Mouse (Mus musculus) stomach, embryonic 16.5 days (tissue): Measurements from ENCODE around the gene Klhl25. TPM values are rescaled to one million over a fixed set of nuclear protein-coding genes. Genes with fewer than 3 reads are reported as not detected.

Source experiments
- ATAC-seq: fragments of 200-750 bp; cut with Nextera tagmentation; 2 replicates; pipeline ENCODE4 v1.8.0; 2017; ENCODE audit warnings: moderate number of reproducible peaks, moderate TSS enrichment; ENCODE audit not compliant: insufficient read depth, low FRiP score
- H3K27ac ChIP-seq: fragments of 300-500 bp; sonication (generic); 2 replicates; pipeline ENCODE4 v1.5.1; 2014; ENCODE audit warnings: low read length
- H3K27me3 ChIP-seq: fragments of 300-500 bp; sonication (generic); 2 replicates; pipeline ENCODE4 v1.6.1; 2014; ENCODE audit warnings: low read length, control low read depth, mixed read lengths; ENCODE audit not compliant: control insufficient read depth, insufficient read depth
- H3K36me3 ChIP-seq: fragments of 300-500 bp; sonication (generic); 2 replicates; pipeline ENCODE4 v1.6.1; 2014; ENCODE audit warnings: low read length; ENCODE audit not compliant: control insufficient read depth, insufficient read depth
- H3K4me1 ChIP-seq: fragments of 300-500 bp; sonication (generic); 2 replicates; pipeline ENCODE4 v1.6.1; 2014; ENCODE audit warnings: low read length, control low read depth, mixed read lengths; ENCODE audit not compliant: control insufficient read depth, insufficient read depth
- H3K4me2 ChIP-seq: fragments of 300-500 bp; sonication (generic); 2 replicates; pipeline ENCODE4 v1.6.1; 2014; ENCODE audit warnings: low read depth, low read length, mixed read lengths
- H3K4me3 ChIP-seq: fragments of 300-500 bp; sonication (generic); replicated peaks from 2 replicates; pipeline ENCODE4 v1.5.1; 2014; ENCODE audit warnings: mild to moderate bottlenecking, low read length
- H3K9ac ChIP-seq: fragments of 300-500 bp; sonication (generic); 2 replicates; pipeline ENCODE4 v1.6.1; 2014; ENCODE audit warnings: low read length
- H3K9me3 ChIP-seq: fragments of 300-500 bp; sonication (generic); replicated peaks from 2 replicates; pipeline ENCODE4 v1.6.1; 2016; ENCODE audit warnings: low read length, control low read depth; ENCODE audit not compliant: control insufficient read depth
- WGBS: fragments of 180-500 bp; shearing (Covaris S2); extraction: QIAGEN DNeasy Blood & Tissue Kit; methylation state at CpG from one replicate; pipeline ENCODE4 v1.1.7; 2014; 5-methylcytosine and 5-hydroxymethylcytosine counted together
- polyA plus RNA-seq: library from polyadenylated mRNA; unstranded; fragments of >200 nt; fragmentation: Nextera tagmentation; extraction: Ambion mirVana; gene quantifications from 2 replicates; pipeline ENCODE4 v1.2.1, GENCODE M21; 2015

Gene Klhl25
- polyA plus RNA-seq = 13.3 and 14.7 TPM in 2 replicates

DNA sequence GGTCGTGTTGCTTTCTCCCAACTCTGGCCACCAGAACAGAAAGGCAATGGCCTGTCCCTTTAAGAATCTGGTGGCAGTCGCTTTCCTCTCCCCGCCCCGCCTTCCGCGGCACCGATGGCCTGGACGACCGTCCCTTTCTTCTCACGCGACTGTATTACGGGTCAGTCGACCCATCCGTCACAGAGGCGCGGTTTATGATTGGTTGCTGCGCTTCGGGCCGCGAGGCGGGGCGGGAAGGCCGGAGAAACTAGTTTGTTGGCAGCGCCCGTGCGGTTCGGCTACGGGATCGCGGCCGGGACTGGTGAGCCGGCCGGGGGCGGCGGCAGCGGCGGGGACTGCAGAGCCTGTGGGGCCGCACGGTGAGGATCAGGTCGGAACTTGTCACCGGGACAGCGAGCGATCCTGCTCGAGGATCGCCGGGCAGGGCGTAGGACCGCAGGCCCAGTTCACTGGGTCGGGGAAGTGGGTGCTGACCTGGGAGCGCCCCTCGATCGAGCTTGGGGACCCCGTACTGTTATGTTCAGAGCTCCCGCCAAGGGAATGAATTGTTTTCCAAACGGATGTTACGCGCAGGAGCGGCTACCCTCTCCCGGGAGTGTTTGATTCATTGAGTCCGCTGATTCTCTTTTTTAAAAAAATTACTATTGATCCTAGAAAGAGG, at the start of gene Klhl25:
Klhl25 (plus strand) TSS at position 196 of the 661 bp plus-strand sequence.
- Histone ChIP-seq H3K9ac (peak within 1 kb of the TSS; percentile 89), H3K4me2 (peak within 1 kb of the TSS; percentile 97), H3K27ac (peak within 1 kb of the TSS; percentile 93), H3K36me3 (no peaks in the 10 kb centered on the region), H3K9me3 (no peaks in the 10 kb centered on the region), H3K4me1 (peaks cover 22% of the 10 kb centered on the region), H3K4me3 (peak within 1 kb of the TSS; percentile 90), H3K27me3 (no peaks in the 10 kb centered on the region)
- ATAC-seq = peak; percentile 96
- under 1% methylated on average over 60 of the region's 60 CpGs for WGBS

DNA sequence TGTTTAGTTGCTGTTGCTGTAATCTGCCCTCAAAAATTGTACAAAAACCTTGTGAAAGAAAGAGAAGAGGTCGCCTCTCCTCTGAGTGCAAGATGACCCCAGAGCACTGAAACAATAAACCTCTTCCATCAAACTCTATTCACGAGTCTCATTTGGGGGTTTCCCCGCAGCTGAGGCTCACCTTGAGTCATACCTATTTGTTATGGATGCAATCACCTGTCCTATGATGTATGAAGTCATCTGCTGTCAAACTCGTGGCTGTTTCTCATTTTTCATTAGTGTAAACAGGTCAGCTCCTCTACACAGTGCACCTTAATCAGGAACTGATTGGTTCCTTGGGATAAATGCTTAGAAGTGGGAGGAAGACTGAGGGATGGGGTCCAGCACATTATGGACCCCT, 47.6 kb upstream of the Klhl25 start:
- Histone ChIP-seq H3K4me1 (0 out of 2 replicates have a peak, but pooled peaks cover 4% of the 10 kb centered on the region), H3K36me3 (no peaks in the 10 kb centered on the region), H3K27ac (no peak overlapping the region), H3K9ac (no peak overlapping the region), H3K27me3 (no peaks in the 10 kb centered on the region), H3K4me3 (no peak overlapping the region), H3K4me2 (no peak overlapping the region), H3K9me3 (no peaks in the 10 kb centered on the region)
- WGBS = 54% methylated on average over 4 of the region's 4 CpGs
- no peak for ATAC-seq

DNA sequence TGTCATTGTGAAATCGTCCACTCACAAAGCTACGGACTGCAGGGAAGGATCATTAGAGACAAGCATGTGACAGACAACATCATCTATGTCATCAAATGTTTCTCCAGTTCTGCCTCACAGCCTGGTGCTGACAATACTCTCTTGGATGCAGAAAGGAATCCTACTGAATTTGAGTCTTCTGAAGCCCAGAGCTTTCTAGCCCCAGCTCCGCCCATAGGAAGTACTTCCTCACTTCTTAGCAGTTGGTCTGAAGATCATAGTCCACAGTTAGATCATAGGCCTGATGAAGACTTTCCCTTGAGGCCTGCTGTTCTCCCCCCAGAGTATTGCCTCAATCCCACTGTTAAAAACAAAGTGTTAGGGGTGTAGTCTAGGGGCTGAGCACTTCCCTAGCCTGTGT, 47.1 kb upstream of the Klhl25 start:
- no peak for ATAC-seq
- Histone ChIP-seq H3K4me1 (0 out of 2 replicates have a peak, but pooled peaks cover 4% of the 10 kb centered on the region), H3K9me3 (no peaks in the 10 kb centered on the region), H3K36me3 (no peaks in the 10 kb centered on the region), H3K9ac (no peak overlapping the region), H3K4me3 (no peak overlapping the region), H3K27ac (no peak overlapping the region), H3K27me3 (no peaks in the 10 kb centered on the region), H3K4me2 (no peak overlapping the region)
- 88% methylated on average over 3 of the region's 3 CpGs for WGBS

DNA sequence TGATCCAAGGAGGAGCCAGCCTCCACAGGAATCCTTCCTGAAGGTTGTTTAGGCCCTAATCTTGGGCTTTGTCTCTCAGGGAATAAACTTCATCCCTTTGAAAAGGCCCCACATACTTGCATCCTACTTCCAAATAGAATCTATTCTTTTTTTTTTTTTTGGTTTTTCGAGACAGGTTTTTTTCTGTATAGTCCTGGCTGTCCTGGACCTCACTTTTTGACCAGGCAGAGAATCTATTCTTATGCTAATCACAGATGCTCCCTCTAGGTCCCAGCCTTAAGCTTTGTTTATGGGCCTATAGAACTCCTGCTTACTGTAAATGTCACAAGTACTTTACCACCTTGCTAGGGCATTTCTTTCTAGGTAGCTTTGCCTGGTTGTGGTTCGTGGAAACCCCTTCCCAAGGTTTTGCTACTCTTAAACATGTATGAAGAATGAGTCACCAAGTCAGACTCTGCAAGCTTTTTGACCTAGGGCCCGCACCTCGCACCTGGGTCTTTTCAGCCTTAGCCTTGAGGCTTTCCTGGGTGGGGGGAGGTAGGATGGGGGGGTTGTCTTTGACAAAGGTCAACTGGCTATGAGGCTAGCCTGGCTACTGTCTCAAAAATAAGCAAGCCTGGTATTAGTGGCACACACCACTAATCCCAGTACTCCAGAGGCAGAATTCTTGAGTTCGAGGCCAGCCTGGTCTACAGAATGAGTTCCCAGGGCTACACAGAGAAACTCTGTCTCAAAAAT, 46.3 kb upstream of the Klhl25 start:
- Histone ChIP-seq H3K4me2 (no peak overlapping the region), H3K36me3 (no peaks in the 10 kb centered on the region), H3K4me3 (no peak overlapping the region), H3K9me3 (no peaks in the 10 kb centered on the region), H3K27ac (no peak overlapping the region), H3K4me1 (peaks cover 6% of the 10 kb centered on the region), H3K9ac (no peak overlapping the region), H3K27me3 (no peaks in the 10 kb centered on the region)
- ATAC-seq = no peak
- WGBS = 91% methylated on average over 5 of the region's 5 CpGs

DNA sequence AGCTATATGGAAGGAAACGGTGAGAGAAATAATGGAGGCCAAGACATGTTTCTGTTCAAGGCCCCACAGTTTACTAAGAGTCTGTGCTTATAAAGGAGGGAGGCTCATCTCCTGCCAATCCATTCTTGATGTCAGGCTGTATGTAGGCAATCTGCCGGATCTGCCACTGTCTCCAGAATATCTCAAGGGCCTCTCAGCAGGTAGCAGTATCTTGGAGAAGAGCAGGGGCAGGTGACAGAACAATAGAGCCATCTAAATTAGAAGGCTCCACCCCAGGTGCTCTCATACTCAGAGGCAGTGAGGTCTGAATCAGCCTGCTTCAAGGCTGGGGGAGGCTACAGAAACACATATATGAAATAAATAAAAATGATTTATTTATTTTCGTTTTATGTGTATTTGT, 45.2 kb upstream of the Klhl25 start:
- Histone ChIP-seq H3K4me1 (peaks cover 6% of the 10 kb centered on the region), H3K9ac (no peak overlapping the region), H3K4me2 (no peak overlapping the region), H3K27me3 (no peaks in the 10 kb centered on the region), H3K27ac (no peak overlapping the region), H3K9me3 (no peaks in the 10 kb centered on the region), H3K36me3 (no peaks in the 10 kb centered on the region), H3K4me3 (no peak overlapping the region)
- 72% methylated on average over 3 of the region's 3 CpGs for WGBS
- no peak for ATAC-seq

DNA sequence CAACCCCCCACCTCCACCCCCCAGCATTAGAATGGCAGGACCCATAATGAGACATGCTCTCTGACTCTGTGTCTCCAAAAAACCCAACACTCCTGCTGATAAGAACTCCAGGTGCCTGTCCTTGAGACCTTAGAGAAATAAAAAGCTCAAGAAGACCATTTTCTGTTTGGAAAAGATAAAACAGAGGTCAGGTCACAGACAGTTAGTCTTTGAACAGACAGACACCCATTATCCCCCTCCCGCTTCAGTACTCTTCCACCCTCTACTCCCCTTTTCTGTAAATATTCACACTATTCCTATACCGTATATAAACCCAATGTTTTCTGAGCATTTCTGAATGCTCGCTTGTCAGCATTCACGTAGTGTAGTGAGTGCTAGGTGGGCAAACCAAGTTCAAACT, 41.9 kb upstream of the Klhl25 start:
- no peak overlapping the region for H3K4me2 ChIP-seq

DNA sequence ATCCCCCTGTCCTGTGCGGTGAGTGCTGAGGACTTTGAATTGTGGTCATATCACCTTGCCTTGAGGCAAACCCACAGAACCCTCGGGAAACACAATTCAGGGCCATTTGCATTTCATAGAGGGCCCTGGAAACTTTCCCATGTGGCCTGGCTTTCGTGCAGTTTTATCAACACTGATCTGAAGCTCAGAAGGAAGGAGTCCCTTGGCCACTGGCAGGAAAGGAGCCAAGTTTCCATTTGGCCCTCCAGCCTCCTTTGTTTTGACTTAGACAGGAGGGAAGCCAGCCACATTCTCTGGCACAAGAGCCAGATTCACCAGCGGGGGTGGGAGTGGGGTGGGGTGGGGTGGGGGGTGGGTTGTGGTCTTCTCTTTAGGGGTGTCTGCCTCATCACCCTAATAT, 41.4 kb upstream of the Klhl25 start:
- peak; percentile 53; the same call in 1 of the 2 replicates for ATAC-seq
- Histone ChIP-seq H3K9ac (no peak overlapping the region), H3K4me3 (no peak overlapping the region), H3K36me3 (no peaks in the 10 kb centered on the region), H3K9me3 (no peaks in the 10 kb centered on the region), H3K4me2 (no peak overlapping the region), H3K27me3 (no peaks in the 10 kb centered on the region), H3K27ac (no peak overlapping the region; the same call in 1 of the 2 replicates), H3K4me1 (peaks cover 6% of the 10 kb centered on the region)
- 18% methylated on average over 4 of the region's 4 CpGs for WGBS

More for the DNA sequence above, 41.9 kb upstream of the Klhl25 start:
- Histone ChIP-seq H3K9ac (no peak overlapping the region), H3K4me1 (peaks cover 6% of the 10 kb centered on the region), H3K9me3 (no peaks in the 10 kb centered on the region), H3K36me3 (no peaks in the 10 kb centered on the region), H3K27me3 (no peaks in the 10 kb centered on the region), H3K27ac (no peak overlapping the region; the same call in 1 of the 2 replicates), H3K4me3 (no peak overlapping the region)
- no peak for ATAC-seq
- 41% methylated on average over 4 of the region's 4 CpGs for WGBS

DNA sequence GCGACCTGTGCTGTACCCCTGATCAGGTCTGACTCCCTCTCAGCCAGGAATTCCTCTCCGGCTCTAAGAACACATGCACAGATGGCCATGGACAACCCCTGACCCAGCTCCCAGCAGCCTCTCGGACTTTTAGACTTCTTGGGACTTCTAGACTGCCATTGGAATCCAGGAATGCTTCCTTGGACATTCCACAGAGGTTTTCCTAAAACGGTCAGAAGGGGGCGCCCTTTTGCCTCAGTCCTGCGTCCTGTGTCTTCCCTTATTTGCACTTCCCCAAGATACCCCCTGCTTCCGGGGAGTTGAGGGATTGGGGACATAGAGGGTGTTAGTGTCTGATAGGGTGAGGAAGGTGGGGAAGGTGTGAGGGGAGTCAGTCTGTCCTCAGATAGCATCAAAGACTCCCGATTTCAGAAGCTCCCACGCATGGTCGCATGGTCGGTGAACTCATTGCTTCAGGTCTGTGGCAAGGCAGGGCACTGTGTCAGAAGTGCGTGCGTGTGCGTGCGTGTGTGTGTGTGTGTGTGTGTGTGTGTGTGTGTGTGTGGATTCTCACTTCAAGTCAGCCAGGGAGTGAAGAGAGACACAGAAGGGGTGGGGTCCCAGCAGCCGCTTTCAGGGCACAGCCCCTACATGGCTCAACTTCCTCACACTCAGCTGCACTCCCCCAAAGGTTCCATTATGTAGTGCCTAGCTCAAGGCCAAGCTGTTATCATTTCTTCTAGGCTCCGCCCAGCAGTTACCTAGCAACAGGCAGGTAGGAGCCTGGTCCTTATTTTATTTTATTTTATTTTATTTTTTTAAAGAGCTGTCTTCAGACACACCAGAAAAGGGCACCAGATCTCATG, 40.4 kb upstream of the Klhl25 start:
- no peak overlapping the region for H3K4me2 ChIP-seq
- peaks cover 6% of the 10 kb centered on the region for H3K4me1 ChIP-seq
- WGBS = 70% methylated on average over 17 of the region's 17 CpGs
- no peak overlapping the region for H3K27ac ChIP-seq
- no peak overlapping the region for H3K9ac ChIP-seq
- no peaks in the 10 kb centered on the region for H3K27me3 ChIP-seq
- no peaks in the 10 kb centered on the region for H3K36me3 ChIP-seq
- ATAC-seq = peak; percentile 47; the same call in 1 of the 2 replicates
- no peaks in the 10 kb centered on the region for H3K9me3 ChIP-seq
- H3K4me3 ChIP-seq = no peak overlapping the region
